ENCODE assay signal across 8 mouse cellular contexts in genomic region chr13:95222569-95223426, GRCm38 (mm10). TPM values are rescaled to one million over a fixed set of nuclear protein-coding genes. Genes with fewer than 3 reads are reported as not detected.
DNase-seq lines count a peak whose midpoint lies in the region; ATAC-seq lines count a peak whose summit lies in the region.

No protein-coding gene starts in this region.

- peak overlapping the region; percentile 87 for H3K4me3 ChIP-seq in hindbrain, embryonic 16.5 days (ENCODE audit: low read length)

- peak overlapping the region; percentile 96 for H3K4me2 ChIP-seq in hindbrain, embryonic 16.5 days (ENCODE audit: low read length)

- H3K27me3 ChIP-seq in hindbrain, embryonic 16.5 days (replicated peaks; ENCODE audit: control insufficient read depth, insufficient read depth, low read length): no peaks in the 10 kb centered on the region

- DNase-seq in adrenal gland, adult 18-20 months (ENCODE audit: low spot score in 2 of 2): peak; percentile 65 to 73
- DNase-seq in cerebellum, postnatal 10 days: peak; percentile 45 to 55
- DNase-seq in frontal cortex, postnatal 25 days (ENCODE audit: low spot score in 2 of 2): peak; percentile 28 to 34
- DNase-seq in left cerebral cortex, adult 18-20 months (ENCODE audit: low spot score in 2 of 2): peak; percentile 54 to 63
- peak; percentile 64 for DNase-seq in lung, postnatal 10 days
- peak; percentile 65 to 68 for DNase-seq in right cerebral cortex, postnatal 10 days (ENCODE audit: low spot score in 2 of 2)
- DNase-seq in spleen, postnatal 14 days (ENCODE audit: low spot score in 2 of 2): no peak

- H3K9ac ChIP-seq in hindbrain, embryonic 16.5 days (ENCODE audit: low read depth, low read length): peak overlapping the region; percentile 83

- ATAC-seq in hindbrain, embryonic 16.5 days: peak; percentile 81

- H3K9me3 ChIP-seq in hindbrain, embryonic 16.5 days (ENCODE audit: control insufficient read depth, low read length): no peaks in the 10 kb centered on the region

- H3K36me3 ChIP-seq in hindbrain, embryonic 16.5 days (ENCODE audit: control insufficient read depth, insufficient read depth, low read length): no peaks in the 10 kb centered on the region

- H3K27ac ChIP-seq in hindbrain, embryonic 16.5 days (ENCODE audit: low read depth, low read length): peak overlapping the region; percentile 39; the same call in 1 of the 2 replicates

- WGBS in hindbrain, embryonic 16.5 days: 1% methylated on average over 46 of the region's 96 CpGs

- H3K4me1 ChIP-seq in hindbrain, embryonic 16.5 days (ENCODE audit: control insufficient read depth, insufficient read depth, low read depth, low read length): peaks cover 5% of the 10 kb centered on the region

RNA-seq across cellular contexts. Expression of gene Pde8b, which starts 27.3 kb away (rescaled TPM):
- total RNA-seq in adrenal gland, adult 18-20 months (2021): 100 to 1,000 TPM in 1 of 2 experiments, 10 to 100 TPM in 1; 46.0 to 152 TPM
- 7.5 and 8.9 TPM in 2 replicates for polyA plus RNA-seq in hindbrain, embryonic 16.5 days (2015; fragmentation: Nextera tagmentation; extraction: Ambion mirVana)
- total RNA-seq in left cerebral cortex, adult 18-20 months (2021): 100 to 1,000 TPM; 137 to 147 TPM

Comparison
In these comparisons a context has a peak if more than half of its experiments do, and no peak if none do; other contexts are left out.
1. DNase-seq: peak in adrenal gland, adult 18-20 months (2 of 2), cerebellum, postnatal 10 days (2 of 2), frontal cortex, postnatal 25 days (2 of 2), left cerebral cortex, adult 18-20 months (2 of 2), lung, postnatal 10 days (single experiment) and right cerebral cortex, postnatal 10 days (2 of 2); none in spleen, postnatal 14 days (0 of 2).